Mouse (Mus musculus) brain, embryonic 14.5 days (tissue): ENCODE measurements around the gene D630023F18Rik.

ENCODE experiments used
- CTCF ChIP-seq: fragments of 200-500 bp; IDR thresholded peaks from 2 replicates; pipeline ENCODE4 v1.5.1; 2012; ENCODE audit warnings: inconsistent platforms, mild to moderate bottlenecking, moderate library complexity, borderline replicate concordance; ENCODE audit not compliant: insufficient read depth, insufficient read length; ENCODE audit errors: extremely low read depth
- POLR2A ChIP-seq: fragments of 200-500 bp; IDR thresholded peaks from 2 replicates; pipeline ENCODE4 v1.6.1; 2012; ENCODE audit warnings: mild to moderate bottlenecking, inconsistent platforms, borderline replicate concordance; ENCODE audit not compliant: poor library complexity, insufficient read depth, insufficient read length, severe bottlenecking; ENCODE audit errors: extremely low read depth

DNA sequence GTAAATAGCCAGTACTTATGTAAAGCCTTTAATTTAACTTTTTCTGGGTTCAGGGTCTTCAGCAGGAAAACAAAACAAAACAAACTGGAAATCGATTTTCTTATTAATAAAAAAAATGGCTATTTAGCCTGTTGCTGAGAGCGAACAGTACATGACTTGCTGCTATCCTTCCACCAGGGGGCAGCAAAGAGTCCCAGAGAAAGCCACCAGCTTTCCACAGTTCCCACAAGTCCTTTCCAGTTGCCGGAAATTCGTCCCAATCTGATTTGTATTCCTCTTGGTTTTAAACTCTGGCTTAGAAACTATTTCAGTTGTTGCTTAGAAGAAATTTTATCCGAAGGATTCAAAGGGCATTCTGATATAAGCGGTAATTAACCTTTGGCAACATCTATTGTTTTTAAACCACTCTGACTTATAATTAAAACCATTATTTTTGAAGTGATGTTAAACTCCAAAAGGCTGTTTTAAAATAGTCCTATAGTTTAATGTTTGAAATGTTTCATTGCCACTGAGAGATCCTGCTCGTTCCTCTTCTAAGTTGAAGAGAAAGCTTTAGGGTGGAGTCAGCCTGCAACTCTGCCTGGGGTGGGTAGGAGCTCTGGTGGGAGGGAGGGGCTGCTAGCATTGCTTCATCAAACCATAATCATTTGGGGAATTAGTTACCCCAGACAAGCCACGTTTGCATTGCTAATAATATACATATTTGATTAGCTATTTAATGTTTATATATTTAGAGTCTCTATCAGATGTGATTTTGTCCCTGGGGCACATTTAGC, 10.8 kb downstream of the D630023F18Rik start:
- TF ChIP-seq CTCF (peak; percentile 93), POLR2A (no peak)
